Mouse (Mus musculus) embryonic facial prominence, embryonic 15.5 days (tissue): ENCODE results near the gene Fam19a2. TPM values are rescaled to one million over a fixed set of nuclear protein-coding genes. Genes with fewer than 3 reads are reported as not detected.

Experiments
- ATAC-seq: fragments of 200-750 bp; cut with Nextera tagmentation; 2 replicates; pipeline ENCODE4 v1.8.0; 2017; ENCODE audit warnings: low read depth, moderate TSS enrichment; ENCODE audit not compliant: insufficient number of reproducible peaks, low FRiP score, low TSS enrichment
- H3K27ac ChIP-seq: fragments of 300-500 bp; sonication (generic); replicated peaks from 2 replicates; pipeline ENCODE4 v1.5.1; 2015; ENCODE audit warnings: mild to moderate bottlenecking, inconsistent platforms
- H3K27me3 ChIP-seq: fragments of 300-500 bp; sonication (generic); 2 replicates; pipeline ENCODE4 v1.6.1; 2015; ENCODE audit warnings: inconsistent platforms
- H3K36me3 ChIP-seq: fragments of 300-500 bp; sonication (generic); 2 replicates; pipeline ENCODE4 v1.6.1; 2015; ENCODE audit warnings: mild to moderate bottlenecking, inconsistent platforms
- H3K4me1 ChIP-seq: fragments of 300-500 bp; sonication (generic); 2 replicates; pipeline ENCODE4 v1.6.1; 2015; ENCODE audit warnings: inconsistent platforms
- H3K4me2 ChIP-seq: fragments of 300-500 bp; sonication (generic); replicated peaks from 2 replicates; pipeline ENCODE4 v1.6.1; 2015; ENCODE audit warnings: mild to moderate bottlenecking, inconsistent platforms
- H3K4me3 ChIP-seq: fragments of 300-500 bp; sonication (generic); replicated peaks from 2 replicates; pipeline ENCODE4 v1.5.1; 2015; ENCODE audit warnings: mild to moderate bottlenecking, inconsistent platforms
- H3K9ac ChIP-seq: fragments of 300-500 bp; sonication (generic); 2 replicates; pipeline ENCODE4 v1.6.1; 2015; ENCODE audit warnings: inconsistent platforms
- H3K9me3 ChIP-seq: fragments of 300-500 bp; sonication (generic); replicated peaks from 2 replicates; pipeline ENCODE4 v1.6.1; 2016; ENCODE audit warnings: inconsistent platforms
- WGBS: fragments of 180-500 bp; shearing (Covaris S2); methylation state at CpG from one replicate; pipeline ENCODE4 v1.1.7; 2015; 5-methylcytosine and 5-hydroxymethylcytosine counted together
- polyA plus RNA-seq: library from polyadenylated mRNA; unstranded; fragments of >200 nt; fragmentation: Nextera tagmentation; extraction: Ambion mirVana; gene quantifications from 2 replicates; pipeline ENCODE4 v1.2.1, GENCODE M21; 2015

Fam19a2 gene
- 3.9 and 4.1 TPM in 2 replicates for polyA plus RNA-seq

DNA sequence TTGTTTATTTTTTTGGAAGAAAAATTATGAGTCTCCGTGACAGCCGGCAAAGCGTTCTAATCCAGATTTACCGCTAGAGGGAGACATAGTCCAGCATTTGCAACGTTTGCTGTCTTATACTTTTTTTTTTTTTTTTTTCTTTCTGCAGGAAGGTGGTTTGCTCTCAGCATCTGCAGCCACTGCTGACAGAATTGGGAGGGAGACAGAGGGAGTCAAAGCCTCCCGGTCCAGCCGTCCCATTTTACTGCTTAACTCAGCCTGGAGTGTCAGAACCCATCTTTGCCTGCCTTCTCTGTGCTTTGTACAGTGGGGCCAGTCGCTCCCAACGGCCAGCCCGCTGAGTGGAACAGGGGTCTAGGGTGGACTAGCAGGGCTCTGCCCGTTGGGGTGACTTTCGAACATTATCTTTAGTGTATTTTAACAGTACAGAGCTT lies at the start of gene Fam19a2:
Gene Fam19a2, plus strand, starts transcription at position 121 of the 434 bp plus-strand sequence.
- H3K4me1 ChIP-seq, result peaks cover 10% of the 10 kb centered on the region
- peak within 1 kb of the TSS; percentile 44 for H3K9ac ChIP-seq
- H3K27me3 ChIP-seq, result peaks cover 23% of the 10 kb centered on the region; the same call in 1 of the 2 replicates
- H3K27ac ChIP-seq, result no peak within 1 kb of the TSS
- H3K36me3 ChIP-seq, result no peaks in the 10 kb centered on the region
- ATAC-seq, result 0 out of 2 replicates have a peak, but pooled peaks have one; percentile 39
- no peaks in the 10 kb centered on the region for H3K9me3 ChIP-seq
- H3K4me2 ChIP-seq, result peak within 1 kb of the TSS; percentile 98
- 2% methylated on average over 12 of the region's 12 CpGs for WGBS
- peak within 1 kb of the TSS; percentile 57 for H3K4me3 ChIP-seq

DNA sequence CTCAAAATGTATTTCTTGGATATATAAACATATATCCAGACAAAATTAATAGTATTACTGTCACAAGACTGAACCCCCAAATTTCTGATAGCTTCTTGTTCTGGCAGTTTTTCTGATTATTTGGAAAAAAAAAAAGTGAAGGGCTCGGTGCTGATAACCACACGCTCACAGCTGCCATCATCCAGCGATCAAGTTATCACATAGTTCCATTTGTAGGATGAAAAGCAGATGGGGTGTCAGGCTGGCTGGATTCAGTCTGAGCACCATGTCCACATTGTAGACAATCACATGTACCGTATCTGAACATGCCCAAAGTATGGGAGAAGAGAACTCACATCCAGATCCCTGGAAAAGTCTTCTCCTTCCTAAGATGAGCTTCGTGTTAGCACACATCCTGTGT lies 41.0 kb upstream of the Fam19a2 start:
- Histone ChIP-seq H3K4me3 (no peak overlapping the region), H3K4me2 (no peak overlapping the region), H3K27me3 (no peaks in the 10 kb centered on the region), H3K4me1 (no peaks in the 10 kb centered on the region), H3K36me3 (no peaks in the 10 kb centered on the region), H3K27ac (no peak overlapping the region), H3K9ac (no peak overlapping the region), H3K9me3 (no peaks in the 10 kb centered on the region)
- 86% methylated on average over 5 of the region's 5 CpGs for WGBS
- no peak for ATAC-seq

DNA sequence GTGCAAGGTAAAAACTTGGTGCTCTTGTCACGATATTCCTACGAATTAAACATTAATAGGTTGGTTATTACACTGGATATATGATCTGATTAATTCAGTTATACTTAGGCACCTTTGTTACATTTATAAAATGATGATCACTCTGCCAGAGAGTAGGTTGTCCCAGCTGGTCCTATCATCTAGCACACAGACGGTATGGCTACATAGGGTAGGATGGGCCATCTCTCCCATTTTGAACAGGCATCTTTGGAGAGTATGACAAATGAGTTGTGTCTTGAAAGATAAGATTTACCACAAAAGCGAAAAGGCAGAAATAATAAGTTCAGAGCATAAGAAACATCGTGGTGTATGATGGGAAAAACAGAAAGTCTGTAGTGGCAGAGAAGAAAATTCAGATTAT lies 34.4 kb upstream of the Fam19a2 start:
- Histone ChIP-seq H3K27ac (no peak overlapping the region), H3K27me3 (no peaks in the 10 kb centered on the region), H3K4me2 (no peak overlapping the region), H3K9ac (no peak overlapping the region), H3K4me3 (no peak overlapping the region), H3K36me3 (no peaks in the 10 kb centered on the region), H3K9me3 (no peaks in the 10 kb centered on the region), H3K4me1 (no peaks in the 10 kb centered on the region)
- 91% methylated on average over 5 of the region's 5 CpGs for WGBS
- ATAC-seq, result no peak

DNA sequence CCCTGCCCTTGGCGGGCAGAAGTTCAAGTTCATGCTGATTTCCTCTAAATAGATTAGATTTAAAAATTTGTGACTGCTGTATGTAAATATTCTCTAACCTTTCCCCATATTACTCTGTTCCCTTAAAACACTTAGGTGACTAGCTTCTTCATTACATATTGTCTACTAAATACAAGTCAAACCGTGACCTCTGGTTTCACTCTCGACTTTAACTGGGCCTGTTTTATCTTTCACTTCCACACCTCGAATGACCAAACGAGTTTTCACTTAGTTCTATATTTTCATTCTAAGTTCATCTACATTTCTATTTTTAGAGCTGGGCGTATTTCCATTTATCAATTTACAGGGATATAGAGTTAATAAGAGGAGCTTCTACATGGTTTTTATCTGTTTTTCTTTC lies 15.7 kb upstream of the Fam19a2 start:
- Histone ChIP-seq H3K4me1 (no peaks in the 10 kb centered on the region), H3K27ac (no peak overlapping the region), H3K9me3 (no peaks in the 10 kb centered on the region), H3K9ac (no peak overlapping the region), H3K4me3 (no peak overlapping the region), H3K4me2 (no peak overlapping the region), H3K27me3 (no peaks in the 10 kb centered on the region), H3K36me3 (no peaks in the 10 kb centered on the region)
- ATAC-seq, result no peak
- WGBS, result 83% methylated on average over 6 of the region's 6 CpGs

DNA sequence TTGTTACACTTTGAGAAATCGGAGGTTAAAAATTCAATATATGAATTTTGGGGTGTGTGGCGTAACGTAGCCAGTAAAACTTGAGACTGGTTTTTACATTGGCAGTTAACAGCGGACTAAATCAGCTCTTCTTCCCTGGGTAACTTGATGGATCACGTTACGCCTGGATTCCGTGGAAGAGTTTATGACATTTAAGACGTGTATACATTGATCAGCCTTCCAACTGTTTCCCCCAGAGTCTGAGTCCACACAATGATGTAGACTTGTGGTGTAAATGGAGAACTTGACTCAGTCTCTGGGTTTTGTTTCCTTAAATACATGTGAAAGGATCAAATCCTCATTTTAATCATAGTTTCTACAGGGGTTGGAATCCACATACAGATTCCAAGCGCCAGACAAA lies 11.9 kb upstream of the Fam19a2 start:
- Histone ChIP-seq H3K4me1 (no peaks in the 10 kb centered on the region), H3K4me3 (no peak overlapping the region), H3K9me3 (no peaks in the 10 kb centered on the region), H3K27ac (no peak overlapping the region), H3K9ac (no peak overlapping the region), H3K27me3 (no peaks in the 10 kb centered on the region), H3K4me2 (no peak overlapping the region), H3K36me3 (no peaks in the 10 kb centered on the region)
- 38% methylated on average over 9 of the region's 9 CpGs for WGBS
- no peak for ATAC-seq

DNA sequence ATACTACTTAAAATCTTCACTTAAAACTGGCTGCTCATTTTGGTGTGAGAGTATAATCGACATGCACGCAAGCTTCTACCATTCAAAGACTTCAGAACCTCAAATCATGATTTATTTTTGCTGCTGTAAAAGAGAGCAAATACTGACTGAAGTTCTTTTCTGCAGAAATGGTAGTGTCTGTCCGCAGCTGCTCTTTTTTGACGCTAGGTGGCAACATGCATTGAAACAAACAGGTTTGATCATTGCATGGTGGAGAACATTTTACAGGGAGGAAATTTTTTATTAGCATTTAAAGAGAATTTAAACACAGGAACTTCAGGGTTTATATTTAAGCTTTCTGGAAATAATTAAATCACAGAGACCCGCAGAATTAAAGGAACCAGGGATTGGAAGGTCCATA lies 9.5 kb upstream of the Fam19a2 start:
- H3K9me3 ChIP-seq, result no peaks in the 10 kb centered on the region
- WGBS, result 35% methylated on average over 5 of the region's 5 CpGs
- no peaks in the 10 kb centered on the region for H3K36me3 ChIP-seq
- no peak overlapping the region for H3K4me2 ChIP-seq
- no peak overlapping the region for H3K9ac ChIP-seq
- no peaks in the 10 kb centered on the region for H3K27me3 ChIP-seq
- H3K4me3 ChIP-seq, result no peak overlapping the region
- no peak overlapping the region for H3K27ac ChIP-seq
- H3K4me1 ChIP-seq, result no peaks in the 10 kb centered on the region
- ATAC-seq, result no peak

- Histone ChIP-seq H3K9ac (no peak overlapping the region), H3K36me3 (no peaks in the 10 kb centered on the region), H3K27me3 (peaks cover 4% of the 10 kb centered on the region; the same call in 1 of the 2 replicates), H3K27ac (no peak overlapping the region), H3K4me1 (no peaks in the 10 kb centered on the region), H3K4me2 (no peak overlapping the region), H3K4me3 (no peak overlapping the region), H3K9me3 (no peaks in the 10 kb centered on the region)
- no peak for ATAC-seq
- 80% methylated on average over 7 of the region's 7 CpGs for WGBS
Observed at GRCm38 (mm10) chr10:123255674-123256348, 8.0 kb upstream of the Fam19a2 start.

DNA sequence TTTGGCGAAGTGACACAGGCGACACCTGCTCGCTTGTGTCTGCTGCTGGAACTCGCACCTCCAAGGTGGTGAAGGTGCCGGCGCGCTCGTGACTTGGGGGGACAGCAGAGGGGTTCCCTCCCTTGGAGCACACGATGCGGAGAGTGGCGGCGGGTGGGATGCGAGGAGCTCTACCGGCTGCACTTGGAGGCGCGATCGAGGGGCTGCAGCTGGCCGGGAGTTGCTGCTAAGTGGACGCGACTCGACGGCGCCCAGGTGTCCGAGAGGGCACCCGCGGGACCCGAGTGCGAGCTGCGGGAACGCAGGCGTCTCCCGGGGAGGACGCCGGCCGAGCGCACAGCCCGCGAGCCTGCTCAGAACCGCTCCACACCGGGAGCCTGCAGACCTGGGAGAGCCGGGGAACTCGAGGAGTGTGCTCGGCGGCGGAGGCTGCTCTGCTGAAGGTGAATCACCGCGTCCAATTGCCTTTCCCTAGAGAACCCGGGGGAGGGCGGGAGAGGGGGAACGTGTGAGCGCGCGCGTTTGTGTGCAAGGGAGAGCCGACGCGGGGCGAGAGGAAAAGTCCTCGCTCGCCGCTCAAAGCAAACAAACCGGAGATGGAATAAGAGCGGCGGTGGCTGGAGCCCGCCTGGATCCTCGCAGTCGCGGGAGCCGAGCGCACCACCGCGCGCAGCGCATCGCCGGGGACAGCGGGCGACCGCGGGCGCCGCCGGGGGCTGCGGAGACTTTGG lies 830 bp downstream of the Fam19a2 start:
- Histone ChIP-seq H3K36me3 (no peaks in the 10 kb centered on the region), H3K9me3 (no peaks in the 10 kb centered on the region), H3K27me3 (peaks cover 23% of the 10 kb centered on the region; the same call in 1 of the 2 replicates), H3K4me2 (peak overlapping the region; percentile 98), H3K4me3 (peak overlapping the region; percentile 57), H3K27ac (no peak overlapping the region), H3K9ac (peak overlapping the region; percentile 44), H3K4me1 (peaks cover 10% of the 10 kb centered on the region)
- ATAC-seq, result peak; percentile 68; the same call in 1 of the 2 replicates
- under 1% methylated on average over 80 of the region's 84 CpGs for WGBS

DNA sequence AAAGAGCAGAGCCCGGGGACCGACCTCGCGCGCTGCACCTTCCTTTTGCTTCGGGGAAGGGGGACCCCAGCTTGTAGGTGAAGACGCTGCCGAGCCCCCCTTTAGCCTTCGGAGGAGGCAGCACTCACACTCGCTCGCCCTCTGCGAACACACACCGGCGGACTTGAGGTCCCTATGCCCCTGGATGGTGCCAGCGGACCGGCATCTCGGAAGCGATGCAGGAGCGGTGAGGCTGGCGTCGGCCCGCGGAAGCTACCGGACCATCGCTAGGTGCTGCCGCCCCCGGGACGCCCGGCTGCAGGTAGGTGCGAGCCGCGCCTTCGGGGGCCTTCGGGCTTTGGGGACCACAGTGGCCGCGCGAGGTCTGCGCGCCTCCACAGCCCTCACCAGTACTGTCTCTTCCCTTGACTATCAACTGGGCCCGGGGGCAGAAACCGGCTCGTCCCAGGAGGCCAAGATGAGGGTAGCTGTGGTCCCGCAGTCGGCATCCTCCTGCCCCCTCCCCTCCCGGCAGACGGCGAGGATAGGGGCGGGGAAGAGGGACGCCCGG lies 1.5 kb downstream of the Fam19a2 start:
- Histone ChIP-seq H3K4me1 (peaks cover 10% of the 10 kb centered on the region), H3K9ac (peak overlapping the region; percentile 44), H3K4me2 (peak overlapping the region; percentile 98), H3K27ac (no peak overlapping the region), H3K27me3 (peaks cover 23% of the 10 kb centered on the region; the same call in 1 of the 2 replicates), H3K36me3 (no peaks in the 10 kb centered on the region), H3K4me3 (peak overlapping the region; percentile 57), H3K9me3 (no peaks in the 10 kb centered on the region)
- no peak for ATAC-seq
- 1% methylated on average over 50 of the region's 50 CpGs for WGBS

- Histone ChIP-seq H3K27ac (no peak overlapping the region), H3K27me3 (peaks cover 15% of the 10 kb centered on the region; the same call in 1 of the 2 replicates), H3K36me3 (no peaks in the 10 kb centered on the region), H3K9me3 (no peaks in the 10 kb centered on the region), H3K4me1 (peaks cover 10% of the 10 kb centered on the region), H3K4me2 (no peak overlapping the region), H3K9ac (no peak overlapping the region), H3K4me3 (no peak overlapping the region)
- 71% methylated on average over 10 of the region's 10 CpGs for WGBS
- ATAC-seq, result no peak
Observed at GRCm38 (mm10) chr10:123268568-123268967, 4.8 kb downstream of the Fam19a2 start.

GRCm38 (mm10) chr10:123274554-123274953 lies 10.8 kb downstream of the Fam19a2 start:
- Histone ChIP-seq H3K27ac (no peak overlapping the region), H3K9ac (no peak overlapping the region), H3K4me1 (no peaks in the 10 kb centered on the region), H3K9me3 (no peaks in the 10 kb centered on the region), H3K4me3 (no peak overlapping the region), H3K27me3 (no peaks in the 10 kb centered on the region), H3K36me3 (no peaks in the 10 kb centered on the region), H3K4me2 (no peak overlapping the region)
- no peak for ATAC-seq
- WGBS, result 77% methylated on average over 11 of the region's 11 CpGs
